Mouse (Mus musculus) frontal cortex, adult 2 months (tissue): ENCODE data around the gene Ctps2. TPM values are rescaled to one million over a fixed set of nuclear protein-coding genes. Genes with fewer than 3 reads are reported as not detected.
"Not testable (repeated sequence)": the region's sequence is repeated elsewhere in the genome, so short reads cannot be mapped to it uniquely, and the experiment has no call there.

ENCODE experiments used
- DNase-seq, 2 experiments: peaks; one replicate each; pipeline ENCODE4 v3.0.0; 2022; ENCODE audit warnings: low spot score in 1 of 2; ENCODE audit errors: extremely low spot score in 1 of 2
- polyA plus RNA-seq: library from polyadenylated mRNA; depleted of rRNA; stranded (reverse); fragments of >200 nt; gene quantifications from 2 replicates; pipeline ENCODE4 v1.2.3, GENCODE M21; 2012; rRNA removed

Ctps2 gene
- polyA plus RNA-seq: 69.4 and 86.7 TPM in 2 replicates

GRCm38 (mm10) chrX:162900938-162901337, at the start of gene Ctps2:
Gene Ctps2 (plus strand): TSS chrX:162901238.
- no peak for DNase-seq

DNA sequence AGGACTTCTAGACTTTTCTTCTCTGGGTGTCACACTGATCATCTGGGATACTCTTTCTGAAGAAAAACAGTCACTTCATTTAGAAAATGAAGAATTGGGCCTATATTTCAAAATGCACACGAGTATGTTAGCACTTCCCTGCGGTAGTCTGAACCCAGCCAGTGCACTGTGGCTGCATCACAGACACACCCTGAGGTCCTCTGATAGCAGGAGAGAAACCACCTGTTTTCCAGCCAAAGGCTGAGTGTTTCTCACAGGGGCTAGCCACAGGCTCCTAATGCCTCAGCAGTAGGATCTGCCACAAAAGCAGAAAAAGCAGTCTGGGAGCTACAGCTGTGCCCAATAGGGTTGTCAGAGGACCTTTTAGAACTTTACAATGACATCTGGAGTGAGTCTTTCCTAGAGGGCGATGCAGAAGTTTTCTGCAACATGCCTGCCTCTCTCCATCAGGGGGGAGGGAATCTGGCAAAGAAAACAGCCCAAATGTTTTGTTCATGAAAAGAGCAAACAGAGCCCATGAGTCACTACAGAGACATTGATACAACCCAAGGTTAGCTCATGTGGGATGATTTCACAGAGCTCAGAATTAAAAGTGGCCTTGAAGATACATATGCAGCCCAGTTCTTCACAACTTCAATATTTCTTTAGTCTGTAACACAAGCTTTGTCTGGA, 32.6 kb upstream of the Ctps2 start:
- no peak for DNase-seq

- peak in 1 of 2 experiments; percentile 5 for DNase-seq
These were observed 29.1 kb upstream of the Ctps2 start for GRCm38 (mm10) chrX:162871734-162872517.

DNA sequence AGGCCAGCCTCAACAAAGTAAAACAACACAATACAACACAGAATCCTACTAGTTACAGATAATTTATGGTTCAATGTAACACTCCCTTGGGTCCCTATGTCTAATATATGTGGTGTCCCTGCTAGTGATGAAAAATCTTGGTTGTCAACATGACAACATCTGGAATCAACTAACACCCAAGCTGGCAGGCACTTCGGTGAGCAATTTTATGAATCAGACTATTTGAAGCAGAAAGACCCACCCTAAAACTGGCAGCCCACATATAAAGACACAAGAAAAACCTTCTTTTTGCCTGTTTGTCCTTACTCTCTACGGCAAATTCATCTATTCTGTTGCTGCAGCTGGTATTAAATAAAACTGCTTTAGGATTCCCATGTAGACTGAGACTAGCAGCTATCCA, 27.3 kb upstream of the Ctps2 start:
- DNase-seq: no peak

DNA sequence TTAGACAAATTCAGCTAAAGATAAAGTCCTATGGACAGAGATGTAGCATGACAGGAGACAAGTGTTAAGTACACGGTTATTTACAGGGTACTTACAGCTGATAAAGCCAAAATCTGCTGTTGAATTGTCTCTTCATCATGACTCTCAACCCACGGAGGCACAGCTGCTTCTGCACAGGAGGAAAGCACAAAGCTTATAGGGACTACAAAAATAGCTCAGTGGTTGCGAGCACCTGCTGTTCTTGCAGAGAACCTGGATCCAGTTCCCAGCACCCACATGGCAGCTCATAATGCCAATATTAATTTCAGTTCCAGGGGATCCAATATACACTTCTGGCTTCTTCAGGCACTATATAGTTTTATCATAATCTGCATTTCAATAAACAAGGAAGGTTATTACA, 22.8 kb upstream of the Ctps2 start:
- no peak for DNase-seq

DNA sequence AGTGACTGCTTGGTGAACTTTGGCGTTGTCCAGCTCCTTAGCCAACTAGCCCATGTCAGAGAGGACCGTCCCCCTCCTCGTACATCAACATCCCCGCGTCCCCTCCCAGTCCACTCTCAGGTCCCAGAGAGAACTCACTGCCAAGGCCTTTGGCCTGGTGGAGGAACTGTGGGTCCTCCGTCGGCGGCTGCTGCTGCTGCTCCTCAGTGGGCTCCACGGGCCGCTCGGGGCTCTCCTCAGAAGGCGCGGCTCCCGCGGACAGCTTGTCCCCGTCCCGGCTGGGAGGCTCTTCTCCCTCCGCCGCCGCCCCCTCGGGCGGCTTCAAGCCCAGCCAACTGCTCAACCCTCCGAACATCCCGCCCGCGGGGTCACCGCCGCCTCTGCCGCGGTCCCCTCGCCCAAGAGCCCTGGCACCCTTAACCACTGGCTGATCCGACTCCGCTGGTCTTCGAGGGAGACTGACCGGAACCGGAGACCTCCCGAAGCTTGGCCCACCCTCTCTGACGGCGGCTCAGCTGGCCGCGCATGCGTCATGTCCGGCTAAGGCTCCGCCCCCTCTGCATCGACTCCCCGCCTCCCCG, 13.0 kb upstream of the Ctps2 start, which contains the start of gene Syap1:
Gene Syap1 (minus strand): TSS at position 517 of the 581 bp plus-strand sequence.
- peak; percentile 26 to 77 for DNase-seq

DNA sequence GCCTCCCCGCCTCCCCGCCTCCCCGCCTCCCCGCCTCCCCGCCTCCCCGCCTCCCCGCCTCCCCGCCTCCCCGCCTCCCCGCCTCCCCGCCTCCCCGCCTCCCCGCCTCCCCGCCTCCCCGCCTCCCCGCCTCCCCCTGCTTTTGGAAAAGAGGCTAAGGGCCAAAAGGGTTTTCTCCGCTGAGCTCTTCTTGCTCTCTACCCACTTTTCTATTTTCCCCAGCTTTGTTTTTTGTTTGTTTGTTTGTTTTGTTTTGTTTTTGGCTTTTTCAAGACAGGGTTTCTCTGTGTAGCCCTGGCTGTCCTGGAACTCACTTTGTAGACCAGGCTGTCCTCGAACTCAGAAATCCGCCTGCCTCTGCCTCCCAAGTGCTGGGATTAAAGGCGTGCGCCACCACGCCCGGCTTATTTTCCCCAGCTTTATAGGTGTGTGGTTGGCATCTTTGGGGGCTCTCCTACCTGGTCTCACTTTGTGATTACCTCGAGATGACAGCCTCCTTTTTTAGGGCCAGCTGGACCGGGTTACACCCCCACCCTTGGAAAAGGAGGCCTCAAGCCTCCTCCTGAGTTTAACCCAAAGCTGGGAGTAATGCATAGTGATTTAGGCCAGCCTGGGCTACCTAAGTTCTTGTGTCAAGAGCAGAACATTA, 12.3 kb upstream of the Ctps2 start:
- not testable (repeated sequence) for DNase-seq

DNA sequence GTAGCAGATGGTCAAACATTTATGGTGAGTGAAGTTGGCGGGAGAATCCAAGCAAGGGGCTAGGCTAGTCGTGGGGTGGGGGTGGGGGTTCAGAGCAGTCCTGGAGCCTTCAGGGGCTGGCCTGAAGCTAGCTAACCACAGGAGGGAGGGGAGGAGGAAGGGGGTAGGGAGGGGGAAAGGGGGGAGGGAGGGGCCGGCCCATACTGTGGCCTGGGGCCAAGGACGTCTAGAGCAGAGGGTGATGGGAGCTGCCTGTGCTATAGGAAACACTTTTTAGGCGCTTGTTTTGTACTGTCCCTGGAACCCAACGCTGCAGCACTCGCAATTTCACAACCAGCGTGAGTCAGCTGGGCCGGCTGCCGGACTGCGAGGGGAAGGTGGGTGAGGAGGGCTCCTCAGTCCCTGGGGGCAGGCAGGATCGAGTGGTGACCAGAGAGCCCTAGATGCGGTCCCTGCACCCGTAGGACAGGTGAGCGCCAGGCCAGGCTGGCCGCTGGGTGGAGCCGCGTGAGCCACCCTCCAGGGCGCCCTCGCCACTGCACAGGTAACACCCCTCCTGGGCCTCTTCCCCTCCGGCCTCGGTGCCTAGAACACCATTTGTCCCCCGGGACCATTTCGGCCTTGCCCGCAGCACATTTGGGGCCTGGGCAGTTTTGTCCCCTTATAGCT, 467 bp downstream of the Ctps2 start:
- peak in 1 of 2 experiments; percentile 20 for DNase-seq

- DNase-seq: peak; percentile 28 to 57
These were observed 1.1 kb downstream of the Ctps2 start for GRCm38 (mm10) chrX:162902040-162902734.

- DNase-seq: no peak
These were observed 6.5 kb downstream of the Ctps2 start for GRCm38 (mm10) chrX:162907554-162907953.

- peak in 1 of 2 experiments; percentile 9 for DNase-seq
These were observed 12.6 kb downstream of the Ctps2 start for GRCm38 (mm10) chrX:162913651-162914050.

DNA sequence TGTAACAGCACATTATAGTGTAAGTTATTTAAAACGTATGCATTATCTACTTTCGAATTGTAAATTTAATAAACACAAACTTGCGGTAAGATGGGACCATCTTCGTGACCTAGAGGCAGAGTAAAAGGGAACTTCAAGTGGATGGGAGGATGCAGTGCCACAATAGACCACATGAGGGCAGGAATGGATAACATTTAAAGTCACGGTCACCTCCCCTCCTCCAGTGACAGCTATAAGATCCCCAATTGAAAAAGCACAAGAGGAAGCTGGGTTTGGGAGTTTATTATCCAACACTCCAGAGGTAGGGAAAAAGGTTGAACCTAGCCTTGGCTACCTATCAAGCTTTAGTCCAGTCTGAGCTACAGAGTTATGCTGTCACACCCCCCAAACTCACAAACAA, 14.7 kb downstream of the Ctps2 start:
- DNase-seq: peak; percentile 12 to 76

DNA sequence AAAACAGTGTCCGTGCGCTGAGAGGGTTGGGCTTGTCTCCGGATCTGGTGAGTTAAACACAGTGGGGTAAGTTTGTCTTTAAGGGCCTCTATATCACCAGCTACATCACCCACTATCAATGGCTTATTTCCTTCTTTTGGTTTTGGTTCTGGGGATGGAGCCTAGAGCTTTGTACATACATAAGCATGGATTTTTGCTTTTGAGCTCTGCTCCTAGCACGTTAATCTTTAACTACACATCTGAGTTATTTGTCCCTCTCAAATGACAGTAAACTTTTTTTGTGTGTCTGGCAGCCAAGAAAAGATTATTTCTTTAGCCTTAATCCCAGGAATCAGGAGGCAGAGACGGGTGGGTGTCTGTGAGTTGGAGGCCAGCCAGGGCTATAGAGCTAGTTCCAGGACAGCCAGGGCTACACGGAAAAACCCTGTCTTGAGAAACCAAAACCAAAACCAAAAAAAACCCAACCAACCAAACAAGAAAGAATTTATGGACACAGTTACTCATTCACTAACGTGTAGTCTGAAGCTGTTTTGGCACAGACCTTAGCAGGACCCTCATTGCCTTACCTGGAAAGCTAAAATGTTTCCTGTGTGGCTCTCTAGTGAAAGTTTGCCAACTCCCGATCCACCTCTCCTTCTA, 20.6 kb downstream of the Ctps2 start:
- DNase-seq: no peak

DNA sequence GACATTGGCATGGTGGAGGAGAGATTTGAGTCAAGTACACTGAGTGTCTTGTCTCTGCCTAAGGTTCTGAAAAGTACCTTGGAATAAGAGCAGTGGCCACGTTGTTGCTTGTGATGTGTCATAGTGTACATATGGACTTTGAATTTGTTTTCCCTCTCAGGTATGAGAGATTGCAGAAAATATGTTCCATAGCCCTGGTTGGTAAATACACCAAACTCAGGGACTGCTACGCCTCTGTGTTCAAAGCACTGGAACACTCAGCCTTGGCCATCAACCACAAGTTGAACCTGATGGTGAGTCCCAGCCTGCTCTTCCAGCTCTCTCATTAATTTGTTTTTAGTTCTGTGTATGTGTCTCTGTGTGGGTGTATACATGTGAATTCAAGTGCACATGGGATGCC, 30.4 kb downstream of the Ctps2 start:
- no peak for DNase-seq

DNA sequence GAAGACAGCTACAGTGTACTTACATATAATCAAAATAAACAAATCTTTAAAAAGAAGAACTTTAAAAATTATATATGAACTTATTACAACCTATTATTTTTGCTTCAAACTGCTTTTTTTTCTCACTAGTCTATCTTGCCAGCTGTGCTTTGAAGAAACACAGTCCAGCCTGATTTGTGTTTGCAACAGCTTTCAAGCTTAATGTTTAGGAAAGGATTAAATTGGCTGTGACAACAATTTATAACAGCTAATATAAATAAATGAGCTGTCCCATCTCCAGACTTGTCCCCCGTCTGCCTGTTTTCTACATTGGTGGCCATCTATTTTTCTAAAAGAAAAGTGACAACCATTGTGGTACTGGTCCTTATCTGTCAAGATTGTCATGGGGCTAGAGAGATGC, 41.0 kb downstream of the Ctps2 start:
- DNase-seq: no peak

DNA sequence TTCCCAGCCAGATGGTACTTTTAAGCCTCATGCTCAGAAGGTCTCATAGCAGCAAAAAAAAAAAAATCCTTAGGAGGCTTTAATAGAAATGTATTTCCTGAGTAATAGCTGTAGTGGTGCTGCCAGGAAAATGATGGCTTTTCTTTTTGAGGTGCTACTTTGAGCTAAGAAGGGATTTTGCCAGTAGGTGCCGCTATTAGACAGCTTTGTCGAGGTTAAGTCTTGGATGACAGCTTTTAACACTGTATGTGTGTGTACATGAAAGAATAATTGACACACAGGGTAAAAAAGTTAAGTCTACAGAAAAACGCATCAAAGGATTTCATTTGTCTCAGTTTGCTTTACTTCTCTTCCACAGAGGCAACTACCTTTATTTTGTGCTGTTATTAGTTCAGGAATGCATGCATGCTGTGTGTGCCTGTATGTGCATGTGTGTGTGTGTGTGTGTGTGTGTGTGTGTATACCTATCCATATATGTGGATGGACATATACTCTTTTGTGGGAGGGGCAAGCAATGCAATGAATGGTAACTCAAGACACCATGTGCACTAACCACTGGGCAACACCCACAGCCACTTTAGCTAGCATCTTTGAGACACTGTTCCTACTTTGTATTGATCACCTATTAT, 48.9 kb downstream of the Ctps2 start:
- DNase-seq: peak; percentile 11 to 68

DNA sequence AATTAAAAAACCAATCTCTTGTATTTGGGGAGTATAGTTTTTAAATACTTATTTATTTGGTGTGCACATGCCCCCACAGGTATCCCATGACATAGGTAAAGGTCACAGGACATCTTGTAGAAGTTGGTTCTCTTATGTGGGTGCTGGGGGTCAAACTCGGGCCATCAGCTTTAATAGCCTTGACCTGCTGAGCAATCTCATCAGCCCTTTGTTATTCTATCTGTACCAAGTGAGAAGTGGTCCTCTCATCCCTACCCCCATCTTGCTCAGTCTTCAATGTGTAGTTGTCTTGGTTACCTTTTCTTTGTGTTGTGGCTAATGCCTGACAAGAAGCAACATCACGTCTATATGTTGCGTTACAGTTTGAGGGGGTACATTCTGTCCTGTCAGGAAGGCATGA, 56.9 kb downstream of the Ctps2 start:
- DNase-seq: no peak

GRCm38 (mm10) chrX:162963840-162964239, 62.8 kb downstream of the Ctps2 start:
- no peak for DNase-seq

GRCm38 (mm10) chrX:162964383-162964782, 63.3 kb downstream of the Ctps2 start, which contains the start of gene S100g:
Gene S100g (minus strand): TSS chrX:162964599.
- DNase-seq: no peak
